Mouse (Mus musculus) ES-Bruce4 (cell line): ENCODE measurements around the gene Timm17b.

ENCODE experiments used
- CTCF ChIP-seq: IDR thresholded peaks from one replicate; pipeline ENCODE4 v1.8.1; 2011; ENCODE audit warnings: low read depth, low read length
- POLR2A ChIP-seq: IDR thresholded peaks from one replicate; pipeline ENCODE4 v1.8.1; 2011; ENCODE audit warnings: low read length; ENCODE audit not compliant: insufficient read depth

GRCm38 (mm10) chrX:7867141-7867540 lies 32.0 kb upstream of the Timm17b start:
- no peak for TF ChIP-seq CTCF
- TF ChIP-seq POLR2A = no peak
